In the genomic region with DNA sequence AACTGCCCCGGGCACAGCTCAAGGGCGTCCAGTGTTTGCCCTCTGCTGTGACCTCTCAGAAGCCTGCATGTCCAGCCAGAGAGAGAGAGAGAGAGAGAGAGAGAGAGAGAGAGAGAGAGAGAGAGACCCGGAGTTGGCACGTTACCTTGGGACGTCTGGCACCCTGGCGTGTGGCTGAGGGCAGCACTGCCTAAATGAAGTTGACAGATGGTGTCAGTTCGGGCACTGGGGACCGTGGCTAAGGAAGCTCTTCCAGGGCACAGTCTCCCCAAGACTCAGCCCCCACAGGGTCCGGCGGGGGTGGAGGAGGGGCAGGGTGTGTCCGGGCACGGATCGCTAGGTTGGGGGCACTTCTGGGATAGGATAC, we compare ENCODE assay signal across 7 mouse cellular contexts. TPM values are rescaled to one million over a fixed set of nuclear protein-coding genes. Genes with fewer than 3 reads are reported as not detected.
DNase-seq lines count a peak whose midpoint lies in the region; ATAC-seq lines count a peak whose summit lies in the region.

No protein-coding gene starts in this region.

- H3K9me3 ChIP-seq in lung, embryonic 16.5 days (ENCODE audit: control insufficient read depth, low read length): no peaks in the 10 kb centered on the region
- H3K9me3 ChIP-seq in hindbrain, embryonic 10.5 days: no peaks in the 10 kb centered on the region
- H3K9me3 ChIP-seq in midbrain, embryonic 10.5 days (replicated peaks): no peaks in the 10 kb centered on the region

- peak overlapping the region; percentile 86 for H3K9ac ChIP-seq in lung, embryonic 16.5 days (ENCODE audit: low read length)

- H3K4me3 ChIP-seq in lung, embryonic 16.5 days (ENCODE audit: low read length): peak overlapping the region; percentile 68
- H3K4me3 ChIP-seq in hindbrain, embryonic 10.5 days: peak overlapping the region; percentile 59
- H3K4me3 ChIP-seq in midbrain, embryonic 10.5 days: peak overlapping the region; percentile 59

- H3K27me3 ChIP-seq in lung, embryonic 16.5 days (ENCODE audit: control insufficient read depth, insufficient read depth, low read depth, low read length): peaks cover 92% of the 10 kb centered on the region
- H3K27me3 ChIP-seq in hindbrain, embryonic 10.5 days (ENCODE audit: insufficient read depth, poor library complexity, severe bottlenecking): peaks cover 100% of the 10 kb centered on the region
- peaks cover 100% of the 10 kb centered on the region for H3K27me3 ChIP-seq in midbrain, embryonic 10.5 days (ENCODE audit: low read depth, poor library complexity, severe bottlenecking)

- no peaks in the 10 kb centered on the region for H3K36me3 ChIP-seq in lung, embryonic 16.5 days (ENCODE audit: control insufficient read depth, insufficient read depth, low read length)
- no peaks in the 10 kb centered on the region for H3K36me3 ChIP-seq in hindbrain, embryonic 10.5 days
- no peaks in the 10 kb centered on the region for H3K36me3 ChIP-seq in midbrain, embryonic 10.5 days

- peak overlapping the region; percentile 78 for H3K4me2 ChIP-seq in lung, embryonic 16.5 days (ENCODE audit: low read depth, low read length)

- peaks cover 5% of the 10 kb centered on the region; the same call in 1 of the 2 replicates for H3K4me1 ChIP-seq in lung, embryonic 16.5 days (replicated peaks; ENCODE audit: control insufficient read depth, insufficient read depth, low read length)
- H3K4me1 ChIP-seq in hindbrain, embryonic 10.5 days (replicated peaks): peaks cover 56% of the 10 kb centered on the region
- H3K4me1 ChIP-seq in midbrain, embryonic 10.5 days: peaks cover 60% of the 10 kb centered on the region

- WGBS in lung, embryonic 16.5 days: 1% methylated on average over 13 of the region's 13 CpGs
- WGBS in hindbrain, embryonic 10.5 days: under 1% methylated on average over 13 of the region's 13 CpGs
- WGBS in midbrain, embryonic 10.5 days: under 1% methylated on average over 13 of the region's 13 CpGs

- H3K27ac ChIP-seq in lung, embryonic 16.5 days (ENCODE audit: low read length): peak overlapping the region; percentile 82
- peak overlapping the region; percentile 69; the same call in 1 of the 2 replicates for H3K27ac ChIP-seq in hindbrain, embryonic 10.5 days
- H3K27ac ChIP-seq in midbrain, embryonic 10.5 days (replicated peaks): peak overlapping the region; percentile 17; the same call in 1 of the 2 replicates

- intact Hi-C loops in left cerebral cortex, postnatal 14 days (cut with DNase I): loop anchor here (5.0 kb wide), 1 partner anchor 182 kb away; a partner anchor contains a TSS

- peak; percentile 15 for ATAC-seq in lung, embryonic 16.5 days (ENCODE audit: low read depth)

- no peak for DNase-seq in lung, postnatal 25 days (ENCODE audit: low spot score)
- DNase-seq in hindbrain, embryonic 10.5 days (ENCODE audit: low spot score): peak; percentile 38
- peak; percentile 53 for DNase-seq in midbrain, embryonic 10.5 days (ENCODE audit: low spot score)
- no peak for DNase-seq in left cerebral cortex, postnatal 14 days (ENCODE audit: low spot score in 2 of 2)
- no peak for DNase-seq in layer of hippocampus, adult 11-12 months (ENCODE audit: low spot score)
- no peak for DNase-seq in right cerebral cortex, postnatal 14 days

RNA-seq across cellular contexts. Expression of a gene that starts 0.7 kb away (rescaled TPM):
- 19.4 and 22.9 TPM in 2 replicates for polyA plus RNA-seq in lung, embryonic 16.5 days (2015; fragmentation: Nextera tagmentation; extraction: Ambion mirVana)
- polyA plus RNA-seq in hindbrain, embryonic 10.5 days (2016; fragmentation: Nextera tagmentation; extraction: Ambion mirVana): 5.7 and 11.8 TPM in 2 replicates
- polyA plus RNA-seq in midbrain, embryonic 10.5 days (2016; fragmentation: Nextera tagmentation; extraction: Ambion mirVana): 7.0 and 7.1 TPM in 2 replicates
- 1 to 10 TPM; 7.8 to 9.8 TPM for total RNA-seq in left cerebral cortex, postnatal 14 days (2021)

Comparison
In these comparisons a context has a peak if more than half of its experiments do, and no peak if none do; other contexts are left out.
1. H3K27ac ChIP-seq: peak in every context shown above with its lines; median percentile 82 in lung, embryonic 16.5 days; 69 in hindbrain, embryonic 10.5 days; 17 in midbrain, embryonic 10.5 days.
2. DNase-seq: peak in hindbrain, embryonic 10.5 days (single experiment) and midbrain, embryonic 10.5 days (single experiment); none in lung, postnatal 25 days (single experiment), left cerebral cortex, postnatal 14 days (0 of 2), layer of hippocampus, adult 11-12 months (single experiment) and right cerebral cortex, postnatal 14 days (single experiment).
3. Peak in every context shown above with its lines, with median percentiles within 50 percentile points of each other: H3K4me3 ChIP-seq.